Mouse (Mus musculus): ENCODE results near the gene Tk1. TPM values are rescaled to one million over a fixed set of nuclear protein-coding genes. Genes with fewer than 3 reads are reported as not detected.
"Not testable (repeated sequence)": the region's sequence is repeated elsewhere in the genome, so short reads cannot be mapped to it uniquely, and the experiment has no call there.

The Tk1 gene
- total RNA-seq, 2 experiments from 2014 or later: 108 to 198 TPM

GRCm38 (mm10) chr11:117792281-117792888, 33.5 kb downstream of the Tk1 start:
- peak; percentile 86 for ATAC-seq (replicated peaks; ENCODE audit: poor library complexity)

GRCm38 (mm10) chr11:117791441-117791761, 34.5 kb downstream of the Tk1 start:
- no peak for ATAC-seq (replicated peaks; ENCODE audit: poor library complexity)

DNA sequence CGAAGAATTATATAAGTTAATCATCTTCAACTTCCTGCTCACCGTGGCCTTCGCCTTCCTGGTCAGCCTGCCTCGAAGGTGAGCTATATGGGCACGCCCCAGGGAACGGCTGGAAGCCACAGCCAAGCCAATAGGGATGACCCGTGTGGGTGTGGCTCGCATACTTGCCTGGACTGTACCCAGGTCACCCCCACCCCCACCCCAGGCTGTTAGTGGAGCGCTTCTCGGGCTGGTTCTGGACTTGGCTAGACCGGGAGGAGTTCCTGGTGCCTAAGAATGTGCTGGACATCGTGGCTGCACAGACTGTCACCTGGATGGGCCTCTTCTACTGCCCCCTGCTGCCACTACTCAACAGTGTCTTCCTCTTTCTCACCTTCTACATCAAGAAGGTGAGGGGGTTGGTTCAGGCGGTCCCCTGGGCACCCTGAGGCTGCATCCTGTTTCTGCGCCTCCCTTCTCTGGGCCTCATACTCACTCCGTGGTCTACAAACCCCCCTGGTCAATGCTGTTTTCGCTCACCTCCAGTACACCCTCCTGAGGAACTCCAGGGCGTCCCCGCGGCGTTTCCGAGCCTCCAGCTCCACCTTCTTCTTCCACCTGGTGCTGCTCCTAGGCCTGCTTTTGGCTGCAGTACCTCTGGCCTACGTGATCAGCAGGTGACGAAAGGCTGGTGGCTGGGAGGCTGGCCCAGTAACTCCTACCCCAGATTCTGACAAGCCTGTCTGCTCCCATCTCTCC, 35.0 kb downstream of the Tk1 start:
- ATAC-seq (replicated peaks; ENCODE audit: poor library complexity): no peak

DNA sequence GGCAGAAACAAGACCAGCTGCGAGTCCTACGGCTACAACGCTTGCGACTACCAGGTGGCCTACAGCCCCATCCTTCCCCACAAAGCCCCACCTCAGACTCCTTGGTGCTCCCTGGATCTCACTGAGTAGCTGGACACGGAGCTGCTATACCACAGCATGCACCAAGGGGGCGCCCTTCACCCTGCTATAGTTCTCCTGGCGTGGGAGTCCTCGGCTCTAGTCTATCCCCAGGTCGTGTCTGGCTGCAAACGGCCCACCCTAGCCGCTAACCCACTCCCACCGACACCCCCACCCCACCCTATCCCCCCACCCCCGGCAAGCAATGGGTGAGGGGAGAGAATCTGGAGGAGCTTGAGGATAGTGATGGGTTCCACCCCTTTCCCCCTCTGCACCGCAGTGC, 35.6 kb downstream of the Tk1 start:
- ATAC-seq (replicated peaks; ENCODE audit: poor library complexity): peak; percentile 61

DNA sequence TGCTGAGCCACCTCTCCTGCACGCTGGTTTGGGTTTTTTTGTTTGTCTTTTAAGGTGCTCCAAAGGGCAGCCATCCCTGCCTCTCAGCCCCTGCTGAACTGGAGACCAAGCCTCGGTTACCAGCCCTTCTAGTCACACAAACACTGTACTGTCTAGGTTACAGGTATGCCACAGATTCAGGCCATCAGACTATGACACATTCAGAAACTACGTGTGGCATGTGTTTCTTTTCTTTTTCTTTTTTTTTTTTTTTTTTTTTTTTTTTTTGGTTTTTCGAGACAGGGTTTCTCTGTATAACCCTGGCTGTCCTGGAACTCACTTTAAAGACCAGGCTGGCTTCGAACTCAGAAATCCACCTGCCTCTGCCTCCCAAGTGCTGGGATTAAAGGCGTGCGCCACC, 37.4 kb downstream of the Tk1 start:
- not testable (repeated sequence) for ATAC-seq (replicated peaks; ENCODE audit: poor library complexity)

GRCm38 (mm10) chr11:117786294-117786693, 39.6 kb downstream of the Tk1 start:
- ATAC-seq (replicated peaks; ENCODE audit: poor library complexity): peak; percentile 64

DNA sequence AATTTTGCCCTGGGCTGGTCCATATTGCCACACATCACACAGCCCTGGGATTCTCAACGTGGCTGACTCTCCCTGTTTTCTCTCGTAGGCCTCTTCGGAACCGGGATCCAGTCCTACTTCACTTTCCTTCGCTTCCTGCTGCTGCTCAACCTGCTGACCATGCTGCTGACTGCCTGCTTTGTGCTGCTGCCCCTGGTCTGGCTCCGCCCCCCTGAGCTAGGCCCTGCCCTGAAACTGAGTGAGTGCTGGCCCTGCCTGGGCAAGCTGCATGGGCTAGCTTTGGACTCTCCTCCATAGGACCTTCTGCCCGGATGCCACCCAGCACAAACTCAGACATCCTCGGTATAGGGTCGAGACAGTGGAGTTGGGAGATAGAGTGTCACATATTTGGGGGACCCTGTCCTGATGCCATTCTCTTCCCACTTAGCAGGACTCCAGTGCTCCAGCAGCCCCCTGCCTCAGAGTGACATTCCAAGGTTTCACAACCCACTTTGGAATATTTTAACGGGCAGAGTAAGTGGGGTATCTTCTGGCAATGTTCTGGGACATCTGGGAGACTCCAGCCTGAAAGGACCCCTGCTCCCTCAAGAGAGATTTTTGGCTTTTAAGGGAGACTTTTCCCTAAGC, 42.1 kb downstream of the Tk1 start:
- no peak for ATAC-seq (replicated peaks; ENCODE audit: poor library complexity)

- peak; percentile 7; the same call in 1 of the 2 replicates for ATAC-seq (replicated peaks; ENCODE audit: poor library complexity)
These were observed 42.8 kb downstream of the Tk1 start for GRCm38 (mm10) chr11:117783089-117783488.

GRCm38 (mm10) chr11:117782705-117783034, 43.2 kb downstream of the Tk1 start:
- no peak for ATAC-seq (replicated peaks; ENCODE audit: poor library complexity)

- peak; percentile 4 for ATAC-seq (replicated peaks; ENCODE audit: poor library complexity)
These were observed 43.7 kb downstream of the Tk1 start, which contains the start of the genes Tmc8 and Tmc6 for GRCm38 (mm10) chr11:117781993-117782704. TSS of gene Tmc8 (plus strand) at chr11:117782076. TSS of gene Tmc6 (minus strand) at chr11:117782198.

DNA sequence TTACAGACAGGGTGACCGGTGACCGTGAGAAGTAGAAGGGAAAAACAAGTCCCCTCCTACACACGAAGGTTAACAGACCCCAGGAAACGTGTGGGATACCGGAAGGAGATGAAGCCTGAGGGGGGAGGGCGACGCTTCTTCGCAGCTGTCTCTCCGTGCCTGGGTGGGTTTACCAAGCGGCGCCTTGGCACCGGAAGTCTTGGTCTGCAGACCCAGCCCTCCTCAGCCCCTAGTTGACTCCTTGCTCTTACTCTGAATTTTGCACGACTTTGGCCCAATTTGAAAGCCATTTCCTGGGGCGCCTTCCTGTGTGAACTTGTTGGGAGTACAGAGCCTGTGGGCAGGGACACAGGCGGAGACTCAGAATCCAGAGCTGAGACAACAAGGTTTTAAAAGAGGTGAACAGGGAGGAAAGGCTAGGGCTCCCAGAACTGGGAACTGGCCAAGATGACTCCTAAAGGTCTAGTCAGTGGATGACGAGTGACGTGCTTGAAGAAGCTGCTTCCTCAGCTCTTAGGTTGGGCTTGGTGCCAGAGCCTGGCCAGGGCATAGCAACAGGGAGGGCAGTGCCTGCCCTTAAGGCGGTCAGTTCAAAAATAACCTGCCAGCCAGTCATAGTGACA, 44.6 kb downstream of the Tk1 start:
- no peak; the same call in 1 of the 2 replicates for ATAC-seq (replicated peaks; ENCODE audit: poor library complexity)

DNA sequence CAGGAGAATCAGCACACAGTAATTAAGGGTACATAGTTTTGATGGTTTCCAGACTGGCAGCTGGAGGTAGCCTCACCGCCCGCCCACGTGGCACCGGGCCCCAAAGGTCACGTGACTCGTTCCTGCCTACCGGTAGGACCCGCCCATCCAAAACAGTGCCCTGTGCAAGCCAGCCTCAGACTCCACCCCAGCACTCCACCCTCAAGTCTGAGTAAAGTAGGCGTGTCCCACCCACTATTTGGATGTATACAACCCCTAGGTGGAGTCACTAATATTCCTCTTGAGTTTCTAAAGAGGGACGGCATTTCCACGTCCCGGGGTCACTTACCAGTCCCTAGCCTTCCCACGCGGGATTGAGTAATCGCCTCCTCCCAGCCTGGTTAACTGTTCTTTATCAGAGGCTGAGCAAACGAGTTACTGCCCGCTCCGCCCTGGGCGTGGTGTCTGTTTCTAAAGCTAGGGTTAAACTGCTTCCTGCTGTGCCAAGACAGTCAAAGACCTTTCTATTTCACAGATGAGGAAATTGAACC, 45.2 kb downstream of the Tk1 start:
- ATAC-seq (replicated peaks; ENCODE audit: poor library complexity): peak; percentile 60

DNA sequence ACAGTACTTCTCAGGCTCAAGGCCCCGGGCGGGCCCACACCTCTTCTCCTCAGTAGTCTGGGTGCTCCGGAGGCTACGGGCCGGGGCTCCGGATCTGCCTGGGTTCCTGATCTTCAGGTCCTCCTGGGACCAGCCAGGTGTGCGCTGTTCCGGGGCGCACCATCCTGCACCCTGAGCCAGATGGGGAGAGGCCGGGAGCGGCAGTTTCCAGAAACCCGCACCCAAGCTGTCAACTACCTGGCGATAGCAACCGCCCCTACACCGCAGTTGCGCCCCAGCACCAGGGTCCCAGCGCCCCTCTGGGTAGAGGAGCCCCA, 45.7 kb downstream of the Tk1 start:
- ATAC-seq (replicated peaks; ENCODE audit: poor library complexity): 0 out of 2 replicates have a peak, but pooled peaks have one; percentile 0

DNA sequence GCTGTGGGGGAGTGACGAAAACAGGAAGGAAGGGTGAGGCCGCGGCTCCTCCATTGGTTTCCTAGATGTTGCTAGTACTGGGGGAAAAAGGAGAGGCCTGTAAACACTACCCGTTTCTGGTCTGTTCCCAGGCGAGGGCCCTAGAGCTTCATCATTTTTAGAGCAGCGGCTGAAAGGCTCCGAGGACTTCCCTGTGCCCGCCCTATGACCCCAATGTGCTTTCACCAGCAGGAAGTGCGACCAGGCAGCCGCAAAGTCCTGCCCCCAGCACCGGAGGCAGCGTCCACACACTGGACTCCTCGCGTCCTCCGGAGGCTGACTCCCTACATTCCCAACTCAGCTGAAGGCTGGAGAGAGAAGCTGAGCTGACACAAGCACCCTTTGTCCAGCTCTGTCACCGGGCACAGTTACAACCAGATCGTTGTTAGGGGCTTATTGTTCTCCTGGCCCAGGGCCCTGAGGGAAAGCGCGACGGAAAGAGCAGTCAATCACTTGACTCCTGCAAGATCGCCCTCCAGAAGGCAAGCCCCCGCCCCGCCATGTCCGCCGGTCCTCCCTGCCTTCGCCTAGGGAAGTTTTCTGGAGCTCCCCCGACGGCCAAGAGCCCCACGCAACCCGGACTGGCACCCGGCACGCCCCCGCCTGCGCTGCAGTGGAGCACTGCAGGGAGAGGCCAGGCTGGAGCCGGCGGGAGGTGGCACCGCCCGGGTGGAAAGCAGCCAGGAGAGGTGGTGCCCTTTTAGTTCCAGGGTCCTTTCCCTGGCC, 46.3 kb downstream of the Tk1 start:
- ATAC-seq (replicated peaks; ENCODE audit: poor library complexity): peak; percentile 14

- ATAC-seq (replicated peaks; ENCODE audit: poor library complexity): no peak
These were observed 47.0 kb downstream of the Tk1 start for GRCm38 (mm10) chr11:117778851-117779433.

- ATAC-seq (replicated peaks; ENCODE audit: poor library complexity): no peak
These were observed 47.9 kb downstream of the Tk1 start for GRCm38 (mm10) chr11:117778031-117778430.

DNA sequence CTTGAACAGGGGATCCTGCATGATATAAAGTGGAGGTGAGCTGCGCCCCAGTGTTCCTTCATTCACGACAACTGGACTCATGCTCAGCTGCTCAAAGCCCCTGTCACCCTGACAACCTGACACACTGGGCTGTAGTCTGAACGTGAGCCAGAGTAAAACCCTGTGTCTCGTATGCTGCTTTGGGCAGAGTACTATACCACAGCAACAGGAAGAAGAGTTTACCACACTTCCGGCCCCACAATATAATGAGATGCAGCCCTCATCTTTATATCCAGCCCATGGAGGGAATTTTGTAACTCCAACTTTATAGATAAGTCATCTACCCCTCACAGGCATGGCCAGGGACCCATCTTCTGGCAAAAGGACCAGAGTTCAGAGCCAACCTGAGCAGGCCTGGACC, 48.8 kb downstream of the Tk1 start:
- no peak for ATAC-seq (replicated peaks; ENCODE audit: poor library complexity)

DNA sequence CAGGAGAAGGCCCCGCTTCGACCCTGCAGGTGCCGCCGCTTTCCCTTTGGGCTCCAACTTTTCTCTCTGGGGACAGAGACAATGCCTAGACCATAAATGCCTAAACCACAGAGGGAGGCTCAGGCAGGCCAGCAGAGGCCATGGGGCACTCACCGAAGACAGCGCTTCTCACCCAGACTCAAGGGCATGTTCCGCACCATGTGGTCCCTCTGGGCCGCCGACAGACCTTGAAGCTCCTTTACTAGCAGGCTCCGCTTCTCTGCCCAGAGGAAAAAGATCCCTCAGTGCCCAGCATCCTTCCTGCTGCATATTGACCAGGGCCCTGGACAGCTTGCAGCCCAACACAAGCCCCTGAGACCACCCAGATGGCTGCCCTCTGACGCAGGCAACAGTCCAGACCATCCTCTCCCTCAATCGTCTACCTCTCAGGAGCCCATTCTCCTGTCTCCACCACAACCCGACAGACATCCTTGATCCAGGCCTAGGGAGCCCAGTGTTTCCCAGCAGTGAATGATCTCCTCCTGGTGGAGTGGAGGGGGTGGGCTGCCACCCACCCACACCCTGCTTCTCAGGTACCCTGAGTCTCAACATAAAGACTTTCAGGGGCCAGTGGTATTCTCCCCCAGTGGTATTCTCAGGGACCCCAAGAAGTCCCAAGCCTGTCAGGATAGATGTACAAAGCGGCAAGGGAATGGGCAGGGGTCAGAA, 49.7 kb downstream of the Tk1 start:
- no peak for ATAC-seq (replicated peaks; ENCODE audit: poor library complexity)

- ATAC-seq (replicated peaks; ENCODE audit: poor library complexity): no peak
These were observed 50.4 kb downstream of the Tk1 start for GRCm38 (mm10) chr11:117775540-117775939.

Data from megakaryocyte progenitor cell, adult 5-6 weeks (primary cell).